Mouse (Mus musculus) forebrain, postnatal 0 days (tissue): ENCODE measurements around the gene Uqcr11. TPM values are rescaled to one million over a fixed set of nuclear protein-coding genes. Genes with fewer than 3 reads are reported as not detected.
A peak's percentile ranks its signal among the peaks of the same experiment; 100 is the strongest.

Experiments used
- ATAC-seq: fragments of 200-750 bp; cut with Nextera tagmentation; 2 replicates; pipeline ENCODE4 v1.8.0; 2017; ENCODE audit warnings: mild to moderate bottlenecking, moderate library complexity
- DNase-seq: peaks from one replicate; pipeline ENCODE4 v3.0.0-alpha.2; 2015
- H3K27ac ChIP-seq: fragments of 300-500 bp; sonication (generic); 2 replicates; pipeline ENCODE4 v1.5.1; 2014; ENCODE audit warnings: low read depth, mild to moderate bottlenecking, antibody characterized with exemption, low read length, moderate library complexity, mixed read lengths
- H3K27me3 ChIP-seq: fragments of 300-500 bp; sonication (generic); 2 replicates; pipeline ENCODE4 v1.6.1; 2014; ENCODE audit warnings: mild to moderate bottlenecking, low read length, mixed read lengths; ENCODE audit not compliant: insufficient read depth
- H3K36me3 ChIP-seq: fragments of 300-500 bp; sonication (generic); 2 replicates; pipeline ENCODE4 v1.6.1; 2014; ENCODE audit warnings: mild to moderate bottlenecking, moderate library complexity; ENCODE audit not compliant: insufficient read depth
- H3K4me1 ChIP-seq: fragments of 300-500 bp; sonication (generic); 2 replicates; pipeline ENCODE4 v1.6.1; 2014; ENCODE audit warnings: antibody characterized with exemption; ENCODE audit not compliant: insufficient read depth
- H3K4me2 ChIP-seq: fragments of 300-500 bp; sonication (generic); 2 replicates; pipeline ENCODE4 v1.6.1; 2014; ENCODE audit warnings: low read depth, mild to moderate bottlenecking, moderate library complexity
- H3K4me3 ChIP-seq: fragments of 300-500 bp; sonication (generic); 2 replicates; pipeline ENCODE4 v1.5.1; 2014; ENCODE audit warnings: low read depth, low read length, mixed read lengths
- H3K9ac ChIP-seq: fragments of 300-500 bp; sonication (generic); 2 replicates; pipeline ENCODE4 v1.6.1; 2014; ENCODE audit warnings: mild to moderate bottlenecking
- H3K9me3 ChIP-seq: fragments of 300-500 bp; sonication (generic); 2 replicates; pipeline ENCODE4 v1.6.1; 2016; ENCODE audit warnings: low read length
- CTCF ChIP-seq: sonication (generic); IDR thresholded peaks from 2 replicates; pipeline ENCODE4 v1.5.1; 2016; ENCODE audit warnings: antibody characterized with exemption, control low read depth, low read depth
- WGBS: fragments of 180-500 bp; shearing (Covaris S2); extraction: QIAGEN DNeasy Blood & Tissue Kit; methylation state at CpG from one replicate; pipeline ENCODE4 v1.1.7; 2014; 5-methylcytosine and 5-hydroxymethylcytosine counted together
- polyA plus RNA-seq: library from polyadenylated mRNA; unstranded; fragments of >200 nt; fragmentation: Nextera tagmentation; extraction: Ambion mirVana; gene quantifications from 2 replicates; pipeline ENCODE4 v1.2.1, GENCODE M21; 2015
- total RNA-seq: library from RNA; depleted of rRNA; stranded (reverse); fragments of >200 nt; gene quantifications from 2 replicates; pipeline ENCODE4 v1.2.3, GENCODE M21; 2014

Uqcr11 gene
- total and polyA plus RNA-seq, 2 experiments from 2014 or later = 230 to 688 TPM

DNA sequence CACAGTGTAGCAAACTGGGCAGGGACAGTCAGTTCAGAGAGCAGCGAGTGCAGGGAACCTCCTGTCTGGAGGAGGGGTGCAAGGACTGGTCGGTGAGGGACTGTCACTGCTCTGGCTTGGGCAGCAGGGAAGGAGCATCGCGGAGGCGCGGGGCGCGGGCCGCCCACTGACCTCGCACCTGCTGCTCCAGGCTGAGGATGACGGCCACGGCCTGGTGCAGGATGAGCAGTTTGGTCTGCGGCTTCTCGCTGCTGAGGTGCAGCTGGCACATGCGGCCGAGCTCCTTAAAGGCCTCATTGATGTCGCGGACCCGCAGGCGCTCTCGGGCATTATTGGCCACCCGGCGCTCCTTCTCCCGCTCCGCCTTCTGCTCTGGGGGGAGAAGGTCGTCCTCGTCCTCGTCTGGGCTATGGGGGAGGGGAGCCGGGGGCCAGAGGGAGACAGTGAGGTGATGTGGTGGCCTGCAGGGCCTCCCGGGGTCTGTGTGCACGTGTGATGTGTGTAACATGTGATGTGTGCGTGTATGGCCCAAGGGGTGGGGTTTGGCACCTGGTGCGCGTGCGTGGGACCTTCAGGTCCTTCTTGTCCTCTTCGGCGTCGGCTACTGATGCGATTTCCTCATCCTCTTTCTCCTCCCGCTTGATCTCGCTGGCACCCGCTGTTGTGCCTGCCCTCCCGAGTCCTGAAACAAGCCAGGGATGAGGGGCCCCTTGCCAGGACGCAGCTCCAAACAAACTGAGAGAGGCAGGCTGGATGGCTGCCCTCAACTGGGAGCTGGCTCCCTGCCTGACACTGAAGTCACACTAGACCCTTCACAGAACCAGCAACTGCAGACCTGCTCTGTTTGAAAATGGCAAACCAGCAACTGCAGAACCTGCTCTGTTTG, 6.3 kb upstream of the Uqcr11 start:
- peak overlapping the region; percentile 45; the same call in 1 of the 2 replicates for H3K27ac ChIP-seq
- H3K4me3 ChIP-seq = no peak overlapping the region
- TF ChIP-seq CTCF = no peak
- no peak overlapping the region for H3K4me2 ChIP-seq
- H3K9me3 ChIP-seq = no peaks in the 10 kb centered on the region
- WGBS = 69% methylated on average over 44 of the region's 44 CpGs
- no peaks in the 10 kb centered on the region for H3K4me1 ChIP-seq
- peak; percentile 77 for ATAC-seq
- DNase-seq = peak; percentile 79
- H3K9ac ChIP-seq = no peak overlapping the region
- no peaks in the 10 kb centered on the region for H3K27me3 ChIP-seq
- H3K36me3 ChIP-seq = peaks cover 87% of the 10 kb centered on the region

DNA sequence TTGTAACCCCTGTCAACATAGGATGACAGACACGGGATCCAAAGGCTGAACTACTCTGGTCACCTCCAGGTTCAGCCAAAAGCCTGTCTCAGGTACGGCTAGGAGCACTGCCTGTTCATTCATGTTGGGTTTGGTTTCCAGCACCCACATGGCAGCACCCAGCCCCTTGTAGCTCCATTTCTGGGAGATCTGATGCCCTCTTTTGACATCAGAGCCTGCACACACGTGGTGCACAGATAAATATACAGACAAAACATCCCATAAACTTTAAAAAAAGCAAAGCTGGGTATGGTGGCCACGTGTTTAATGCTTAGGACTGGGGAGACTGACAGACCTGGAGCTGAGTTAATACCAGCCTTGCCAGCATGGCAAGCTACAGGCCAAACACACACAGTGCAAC, 1.3 kb upstream of the Uqcr11 start:
- H3K4me1 ChIP-seq = peaks cover 8% of the 10 kb centered on the region
- no peak for TF ChIP-seq CTCF
- H3K4me3 ChIP-seq = no peak overlapping the region
- no peak overlapping the region for H3K4me2 ChIP-seq
- 54% methylated on average over 4 of the region's 4 CpGs for WGBS
- ATAC-seq (no peak), DNase-seq (no peak)
- H3K36me3 ChIP-seq = peaks cover 57% of the 10 kb centered on the region
- H3K27ac ChIP-seq = no peak overlapping the region
- no peaks in the 10 kb centered on the region for H3K27me3 ChIP-seq
- H3K9ac ChIP-seq = no peak overlapping the region
- no peaks in the 10 kb centered on the region for H3K9me3 ChIP-seq

DNA sequence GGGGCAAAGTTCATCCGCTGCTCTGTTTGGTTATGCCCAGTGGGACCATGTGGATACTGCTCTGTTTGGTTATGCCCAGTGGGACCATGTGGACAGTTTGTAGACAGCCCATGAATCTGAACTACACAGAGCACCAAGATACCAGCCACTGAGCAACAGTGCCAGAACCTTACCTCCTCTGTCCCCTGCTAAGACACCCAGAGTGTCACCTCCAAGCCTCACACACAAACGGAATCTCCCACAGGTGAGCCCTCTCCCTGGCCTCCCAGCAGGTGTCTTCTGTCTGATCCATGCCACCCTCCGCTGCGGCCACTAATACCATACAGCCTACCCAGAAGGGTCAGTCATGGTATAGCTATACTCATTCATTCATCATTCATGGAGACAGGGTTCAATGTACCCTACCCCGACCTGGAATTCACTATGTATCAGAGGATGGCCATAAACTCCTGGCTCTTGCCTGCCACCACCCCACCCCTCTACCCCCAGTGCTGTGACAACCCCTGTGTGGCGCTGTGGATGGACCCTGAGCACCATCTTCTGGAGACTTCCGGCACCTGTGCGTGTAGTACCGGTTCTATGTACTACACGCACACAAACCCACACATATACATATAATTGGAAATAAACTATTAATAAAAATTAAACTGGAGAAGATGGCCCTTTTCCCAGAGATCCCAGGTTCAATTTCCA, 1.0 kb downstream of the Uqcr11 start:
- peak overlapping the region; percentile 88 for H3K4me2 ChIP-seq
- 60% methylated on average over 10 of the region's 10 CpGs for WGBS
- DNase-seq (no peak), ATAC-seq (no peak)
- peaks cover 8% of the 10 kb centered on the region for H3K4me1 ChIP-seq
- no peaks in the 10 kb centered on the region for H3K27me3 ChIP-seq
- H3K9ac ChIP-seq = peak overlapping the region; percentile 83
- H3K4me3 ChIP-seq = peak overlapping the region; percentile 84
- H3K36me3 ChIP-seq = peaks cover 46% of the 10 kb centered on the region
- H3K27ac ChIP-seq = no peak overlapping the region
- TF ChIP-seq CTCF = peak; percentile 37; the same call in 1 of the 2 replicates
- no peaks in the 10 kb centered on the region for H3K9me3 ChIP-seq

- no peak overlapping the region for H3K4me2 ChIP-seq
Observed at GRCm38 (mm10) chr10:80403044-80403692, 3.5 kb downstream of the Uqcr11 start.

DNA sequence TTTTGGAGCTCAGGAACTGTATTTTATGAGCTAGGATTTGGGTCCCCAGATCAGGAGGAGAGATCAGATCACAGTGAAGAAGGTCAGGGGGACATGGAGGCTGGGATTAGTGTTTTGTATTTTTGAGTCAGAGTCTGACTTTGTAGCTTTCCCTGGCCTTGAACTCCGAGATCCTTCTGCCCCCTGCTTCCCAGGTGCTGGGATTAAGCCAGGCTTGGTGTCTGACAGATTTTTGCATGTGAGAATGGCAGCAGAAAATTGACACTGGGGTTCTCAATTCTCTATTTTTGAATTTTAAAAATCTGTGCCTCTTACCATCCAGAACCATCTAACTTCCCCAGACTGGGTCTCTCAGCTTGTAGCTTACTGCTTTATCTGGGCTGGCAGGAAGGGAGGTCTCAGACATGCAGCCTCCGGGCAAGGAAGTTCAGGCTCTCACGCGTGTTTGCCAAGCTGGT, 5.9 kb downstream of the Uqcr11 start:
- Histone ChIP-seq H3K4me3 (no peak overlapping the region), H3K9ac (peak overlapping the region; percentile 62; the same call in 1 of the 2 replicates), H3K4me1 (peaks cover 24% of the 10 kb centered on the region), H3K27me3 (no peaks in the 10 kb centered on the region), H3K36me3 (peaks cover 26% of the 10 kb centered on the region), H3K9me3 (no peaks in the 10 kb centered on the region), H3K27ac (peak overlapping the region; percentile 91; the same call in 1 of the 2 replicates), H3K4me2 (peak overlapping the region; percentile 65; the same call in 1 of the 2 replicates)
- no peak for TF ChIP-seq CTCF
- no peak for ATAC-seq
- WGBS = 81% methylated on average over 4 of the region's 4 CpGs
- no peak for DNase-seq

More at GRCm38 (mm10) chr10:80403044-80403692, 3.5 kb downstream of the Uqcr11 start:
- Histone ChIP-seq H3K4me1 (peaks cover 15% of the 10 kb centered on the region), H3K9ac (no peak overlapping the region), H3K36me3 (peaks cover 26% of the 10 kb centered on the region), H3K9me3 (no peaks in the 10 kb centered on the region), H3K27me3 (no peaks in the 10 kb centered on the region), H3K4me3 (no peak overlapping the region), H3K27ac (no peak overlapping the region)
- TF ChIP-seq CTCF = peak; percentile 62
- WGBS = 94% methylated on average over 4 of the region's 4 CpGs
- ATAC-seq (no peak), DNase-seq (no peak)

DNA sequence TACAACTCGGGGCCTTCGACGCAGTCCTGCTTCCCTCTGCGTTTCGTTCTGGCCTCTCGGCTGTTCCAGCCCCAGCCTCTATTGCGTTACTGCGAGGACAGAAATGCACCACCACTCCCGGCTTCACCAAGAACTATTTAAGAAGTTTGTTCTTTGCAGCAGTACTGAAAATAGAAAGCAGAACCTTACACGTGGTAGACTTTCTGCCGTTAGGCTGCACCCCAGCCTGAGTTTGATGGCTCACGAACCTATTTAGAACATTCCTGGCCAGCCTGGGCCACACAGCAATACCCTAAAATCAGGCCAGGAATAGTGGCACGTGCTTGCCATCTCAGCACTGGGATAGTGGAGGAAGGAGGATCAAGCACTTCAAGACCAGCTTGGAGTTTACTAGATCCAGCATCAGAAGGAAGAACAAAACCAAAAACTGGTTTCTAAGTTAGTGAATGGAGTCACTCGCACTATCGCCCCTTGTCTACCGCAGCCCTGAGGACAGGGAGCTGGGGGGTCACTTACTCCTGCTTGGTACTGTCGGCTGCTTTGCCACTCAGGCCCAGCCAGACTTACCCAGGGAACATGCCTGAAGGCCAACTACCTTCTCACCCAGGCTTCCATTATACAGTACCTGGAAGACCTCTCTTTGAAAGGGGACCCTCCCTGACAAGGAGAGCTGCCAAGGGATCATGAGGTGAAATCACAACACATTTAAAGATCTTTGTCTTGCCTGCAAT, 6.5 kb downstream of the Uqcr11 start:
- Histone ChIP-seq H3K4me1 (peaks cover 19% of the 10 kb centered on the region), H3K27ac (peak overlapping the region; percentile 91), H3K4me2 (peak overlapping the region; percentile 65), H3K36me3 (peaks cover 28% of the 10 kb centered on the region), H3K27me3 (no peaks in the 10 kb centered on the region), H3K4me3 (peak overlapping the region; percentile 80), H3K9ac (peak overlapping the region; percentile 62), H3K9me3 (no peaks in the 10 kb centered on the region)
- ATAC-seq = no peak
- WGBS = 14% methylated on average over 17 of the region's 17 CpGs
- no peak for DNase-seq
- TF ChIP-seq CTCF = no peak
